Mouse (Mus musculus) myocyte (in vitro differentiated cells): ENCODE measurements around the gene Shank3.

ENCODE experiments used
- MAX ChIP-seq: IDR thresholded peaks from one replicate; pipeline ENCODE4 v1.6.1; 2011; ENCODE audit warnings: low read depth, mild to moderate bottlenecking, control low read depth
- MYOG ChIP-seq, 3 experiments: IDR thresholded peaks; one replicate each; pipeline ENCODE4 v1.6.1; 2011; ENCODE audit warnings: control low read depth in 2 of 3, low read depth in 2 of 3, mild to moderate bottlenecking in 2 of 3; ENCODE audit not compliant: insufficient read length in 2 of 3, control insufficient read depth in 1 of 3, insufficient read depth in 1 of 3
- POLR2A ChIP-seq: IDR thresholded peaks from one replicate; pipeline ENCODE4 v1.6.1; 2011; ENCODE audit warnings: low read depth, mild to moderate bottlenecking, control low read depth, moderate library complexity; ENCODE audit not compliant: insufficient read length
- POLR2AphosphoS2 ChIP-seq: IDR thresholded peaks from one replicate; pipeline ENCODE4 v1.6.1; 2011; ENCODE audit warnings: low read depth, control low read depth; ENCODE audit not compliant: insufficient read length
- TCF12 ChIP-seq: IDR thresholded peaks from one replicate; pipeline ENCODE4 v1.6.1; 2011; ENCODE audit warnings: mild to moderate bottlenecking, control low read depth; ENCODE audit not compliant: poor library complexity, insufficient read depth, severe bottlenecking
- TCF3 ChIP-seq: IDR thresholded peaks from one replicate; pipeline ENCODE4 v1.6.1; 2011; ENCODE audit warnings: low read depth, control low read depth; ENCODE audit not compliant: insufficient read length
- USF1 ChIP-seq: IDR thresholded peaks from one replicate; pipeline ENCODE4 v1.6.1; 2011; ENCODE audit warnings: low read depth, mild to moderate bottlenecking, control low read depth, moderate library complexity

- TF ChIP-seq USF1 (no peak), POLR2AphosphoS2 (no peak), MAX (no peak), TCF12 (no peak), MYOG (IDR thresholded peaks at IDR 0.05; ENCODE audit: control insufficient read depth in 1 of 3, insufficient read depth in 1 of 3, insufficient read length in 2 of 3, low read depth in 2 of 3) (no peak), POLR2A (no peak), TCF3 (no peak)
These were observed 34.4 kb upstream of the Shank3 start for GRCm38 (mm10) chr15:89465052-89465451.
